Mouse (Mus musculus): ENCODE results near the gene Ptprh. TPM values are rescaled to one million over a fixed set of nuclear protein-coding genes. Genes with fewer than 3 reads are reported as not detected.
A peak's percentile ranks its signal among the peaks of the same experiment; 100 is the strongest.

Ptprh gene
- total RNA-seq (2021): under 1 TPM; 0.18 to 0.22 TPM
- long read RNA-seq, experiment 1, partial matches to known transcripts: 0 of 1 reads
- long read RNA-seq, experiment 1, other reads (novel, unspliced or antisense): 1 of 1 reads
- long read RNA-seq, experiment 2, partial matches to known transcripts: 0 of 1 reads
- long read RNA-seq, experiment 2, other reads (novel, unspliced or antisense): 1 of 1 reads

DNA sequence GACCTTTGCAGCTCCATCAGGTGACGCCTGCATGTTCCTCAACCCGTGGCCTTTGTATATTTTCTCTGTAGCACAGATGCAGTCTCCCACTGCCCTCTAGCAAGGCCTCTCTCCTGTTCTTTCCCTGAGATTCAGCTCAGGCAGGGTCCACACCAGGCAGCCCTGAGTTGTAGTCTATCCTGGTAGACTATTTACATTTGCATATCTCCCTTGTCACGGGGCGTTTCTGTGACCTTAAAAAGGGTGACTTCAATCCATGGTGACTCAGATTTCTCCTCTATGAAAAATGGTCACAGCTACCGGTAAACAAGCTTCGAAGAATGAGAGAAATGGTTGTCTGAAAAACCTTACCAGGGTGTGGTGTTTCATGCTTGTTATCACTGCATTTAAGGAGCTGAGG is at the start of gene Ptprh:
Gene Ptprh (minus strand): TSS at position 169 of the 400 bp plus-strand sequence.
- no peak within 1 kb of the TSS for H3K4me3 ChIP-seq
- DNase-seq (ENCODE audit: low spot score in 2 of 2): no peak
- H3K27ac ChIP-seq: no peak within 1 kb of the TSS
- no peak for TF ChIP-seq CTCF (conservative IDR thresholded peaks at IDR 0.05)

DNA sequence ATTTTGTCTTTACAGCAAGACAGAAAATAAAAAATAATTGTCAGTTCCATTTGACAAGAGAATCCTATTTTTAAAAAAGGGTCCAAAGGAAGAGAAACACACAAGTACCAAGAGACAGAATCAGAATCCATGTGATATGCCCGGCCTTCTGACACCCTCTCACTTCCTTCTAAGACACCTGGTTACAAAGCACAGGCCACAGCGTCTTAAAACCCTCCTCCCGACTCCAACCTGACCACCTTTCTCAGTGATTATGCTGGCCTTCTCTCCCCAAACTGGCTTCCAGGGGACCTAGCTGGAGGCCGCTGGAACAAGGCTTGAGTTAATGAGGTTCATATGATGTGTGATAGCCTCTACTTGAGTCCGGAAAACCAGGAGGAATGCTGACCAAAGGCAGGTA is 49.5 kb upstream of the Ptprh start:
- H3K27ac ChIP-seq: peak overlapping the region; percentile 2; the same call in 1 of the 2 replicates
- no peak for DNase-seq (ENCODE audit: low spot score in 2 of 2)

DNA sequence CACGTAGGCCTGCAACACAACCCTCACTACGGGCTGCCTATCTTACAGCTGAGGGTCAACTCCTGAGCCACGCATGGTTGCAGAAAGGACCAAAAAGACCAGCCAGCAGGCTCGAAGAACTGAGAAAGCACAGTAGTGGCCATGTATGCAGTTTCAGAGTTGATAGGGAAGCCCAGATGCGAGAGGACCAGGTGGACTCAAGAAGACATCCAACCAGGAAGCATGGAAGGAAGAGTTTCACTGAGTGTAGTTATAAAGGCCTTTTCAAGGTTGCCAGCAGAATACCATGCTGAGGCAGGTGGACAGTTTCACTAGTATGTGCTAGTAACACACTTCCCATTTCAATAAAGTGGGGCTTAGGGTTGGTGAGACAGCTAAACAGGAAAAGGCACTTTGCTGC is 48.9 kb upstream of the Ptprh start:
- no peak for DNase-seq (ENCODE audit: low spot score in 2 of 2)
- H3K27ac ChIP-seq: no peak overlapping the region
- no peak for TF ChIP-seq CTCF (conservative IDR thresholded peaks at IDR 0.05)
- H3K4me3 ChIP-seq: no peak overlapping the region

More for the DNA sequence above, 49.5 kb upstream of the Ptprh start:
- TF ChIP-seq CTCF (conservative IDR thresholded peaks at IDR 0.05): no peak
- H3K4me3 ChIP-seq: no peak overlapping the region

DNA sequence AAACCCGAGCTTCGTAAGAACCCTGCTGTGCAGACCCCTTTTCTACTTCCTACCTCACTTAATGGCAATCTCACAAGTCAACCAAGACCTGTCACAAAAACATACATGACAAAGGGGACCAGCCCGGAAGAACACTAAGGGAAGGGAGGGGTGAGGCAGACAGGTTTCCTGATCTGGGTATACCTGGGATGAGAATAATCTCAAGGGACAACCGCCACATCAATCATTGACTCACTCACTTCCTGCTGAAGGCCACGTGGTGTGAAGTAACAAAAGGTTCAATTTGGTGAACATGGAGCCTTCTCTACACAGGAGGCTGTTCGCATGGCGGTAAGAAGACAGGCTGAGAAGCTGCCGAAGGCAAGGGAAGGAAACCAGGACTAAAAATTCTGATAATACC is 47.7 kb upstream of the Ptprh start:
- DNase-seq (ENCODE audit: low spot score in 2 of 2): no peak
- Histone ChIP-seq H3K4me3 (no peak overlapping the region), H3K27ac (no peak overlapping the region)
- TF ChIP-seq CTCF (conservative IDR thresholded peaks at IDR 0.05): no peak

DNA sequence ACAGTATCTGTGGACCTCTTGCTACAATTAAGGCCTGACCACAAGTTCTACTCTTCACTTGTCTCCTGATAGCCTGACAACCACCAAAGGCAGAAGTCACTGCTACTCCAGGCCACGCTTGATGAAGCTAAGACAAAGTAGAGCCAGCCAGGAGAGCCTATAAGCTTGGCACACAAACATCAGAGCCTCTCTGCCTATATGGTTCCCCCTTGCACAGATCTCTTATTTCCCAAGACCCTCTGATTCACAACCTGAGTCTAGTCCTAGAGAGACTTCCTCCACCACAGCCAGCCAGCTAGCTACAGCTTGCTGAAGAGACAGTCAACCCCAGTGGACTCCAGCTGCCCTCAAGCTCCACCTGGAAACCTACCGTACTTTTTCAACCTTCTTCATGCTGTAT is 44.2 kb upstream of the Ptprh start:
- H3K4me3 ChIP-seq: no peak overlapping the region
- no peak overlapping the region for H3K27ac ChIP-seq
- TF ChIP-seq CTCF (conservative IDR thresholded peaks at IDR 0.05): no peak
- no peak for DNase-seq (ENCODE audit: low spot score in 2 of 2)

DNA sequence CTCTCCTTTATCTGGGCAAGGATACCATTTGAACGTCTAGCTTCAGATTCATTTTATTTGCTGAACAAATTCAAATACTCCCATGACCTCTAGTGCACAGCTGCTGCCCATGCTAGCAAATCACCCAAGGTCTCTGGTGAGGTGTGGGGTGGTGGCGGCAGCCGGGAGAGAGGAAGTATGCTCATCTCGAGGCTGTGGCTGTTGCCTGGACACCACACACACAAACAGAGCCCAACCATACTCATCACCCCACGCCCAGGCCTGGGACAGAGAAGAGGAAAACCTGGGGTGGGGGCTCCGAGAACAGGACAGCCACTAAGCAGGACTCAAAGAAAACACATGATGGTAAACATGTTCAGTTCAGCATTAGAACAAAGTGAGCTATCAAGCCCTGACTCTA is 43.5 kb upstream of the Ptprh start:
- no peak for TF ChIP-seq CTCF (conservative IDR thresholded peaks at IDR 0.05)
- no peak overlapping the region for H3K4me3 ChIP-seq
- peak in 1 of 2 experiments; percentile 5 for DNase-seq (ENCODE audit: low spot score in 2 of 2)
- H3K27ac ChIP-seq: no peak overlapping the region

DNA sequence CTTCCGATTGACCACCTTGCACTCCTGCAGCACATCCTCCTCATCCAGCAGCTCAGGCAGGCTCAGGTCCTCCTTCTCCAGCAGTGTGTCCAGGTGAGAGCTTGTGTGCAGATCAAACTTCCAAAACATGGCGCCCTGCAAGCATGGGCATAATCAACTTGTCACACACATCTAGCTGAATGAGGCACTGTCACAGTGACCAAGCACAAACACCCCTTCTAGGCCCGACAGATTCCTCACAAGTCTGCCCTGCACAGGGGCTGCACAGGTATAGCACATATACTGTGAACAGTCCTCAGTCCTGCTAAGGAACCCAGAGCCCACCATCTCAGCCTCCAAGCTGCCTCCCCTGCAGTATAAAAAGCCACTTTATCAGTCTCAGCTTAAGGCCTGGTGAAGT is 43.0 kb upstream of the Ptprh start:
- TF ChIP-seq CTCF (conservative IDR thresholded peaks at IDR 0.05): no peak
- peak in 1 of 2 experiments; percentile 2 for DNase-seq (ENCODE audit: low spot score in 2 of 2)
- Histone ChIP-seq H3K4me3 (no peak overlapping the region), H3K27ac (no peak overlapping the region)

DNA sequence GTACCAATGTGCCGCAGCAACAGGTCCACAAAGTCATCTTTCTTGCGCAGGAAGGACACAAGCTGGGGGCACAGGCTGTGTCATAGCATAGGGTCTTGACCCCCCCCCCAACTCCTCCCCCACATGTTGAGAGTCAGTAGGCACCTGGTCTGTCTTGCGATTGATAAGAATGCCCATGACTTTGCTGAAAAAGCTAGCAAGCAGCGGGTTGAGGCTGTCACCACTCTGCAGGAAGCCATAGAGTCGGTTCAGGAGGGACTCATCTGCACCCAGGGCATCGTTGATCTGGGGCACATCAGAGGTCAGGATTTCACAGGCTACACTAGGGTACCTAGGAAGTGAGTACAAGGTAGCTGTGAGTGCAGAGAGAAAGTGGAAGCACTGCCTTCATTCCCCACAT is 39.4 kb upstream of the Ptprh start:
- no peak for TF ChIP-seq CTCF (conservative IDR thresholded peaks at IDR 0.05)
- H3K4me3 ChIP-seq: no peak overlapping the region
- H3K27ac ChIP-seq: no peak overlapping the region
- DNase-seq (ENCODE audit: low spot score in 2 of 2): peak in 1 of 2 experiments; percentile 5

DNA sequence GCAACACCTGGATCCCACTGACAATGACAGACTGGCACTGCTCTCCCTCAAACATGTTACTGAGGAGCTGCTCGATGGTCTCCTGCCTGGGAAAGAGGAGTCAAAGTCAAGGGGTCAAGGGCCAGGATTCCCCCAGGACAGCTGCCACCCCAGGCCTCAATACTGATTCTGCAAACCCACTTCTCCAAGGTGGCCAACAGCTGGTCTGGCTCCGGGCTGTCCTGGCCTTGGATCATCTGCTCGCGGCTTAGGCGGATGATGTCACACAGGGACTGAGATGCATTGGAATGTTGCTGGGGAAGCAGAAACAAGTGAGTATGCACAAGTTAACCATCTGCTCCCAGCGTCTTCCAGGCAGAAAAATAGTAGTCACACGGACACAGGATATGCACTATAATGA is 38.1 kb upstream of the Ptprh start:
- H3K27ac ChIP-seq: peak overlapping the region; percentile 72; the same call in 1 of the 2 replicates
- no peak overlapping the region for H3K4me3 ChIP-seq
- TF ChIP-seq CTCF (conservative IDR thresholded peaks at IDR 0.05): no peak
- peak in 1 of 2 experiments; percentile 8 for DNase-seq (ENCODE audit: low spot score in 2 of 2)

DNA sequence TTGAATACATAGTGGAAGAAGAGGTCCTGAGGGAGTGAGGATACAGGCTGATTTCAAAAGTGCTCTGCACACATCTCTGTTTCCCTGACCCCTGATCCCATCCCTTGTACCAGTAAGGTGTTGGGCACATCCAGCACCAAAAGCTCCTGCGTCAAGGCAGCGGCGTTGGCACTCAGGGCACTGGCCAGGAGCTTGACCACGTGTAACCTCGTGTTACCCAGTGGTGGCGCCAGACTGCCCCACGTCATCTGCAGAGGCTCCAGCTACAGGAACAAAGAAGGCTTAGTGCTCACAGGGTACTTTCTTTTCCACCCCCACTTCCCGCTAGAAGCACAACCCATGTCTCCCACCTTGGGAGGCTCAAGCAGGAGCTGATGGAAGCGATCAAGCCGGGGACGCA is 37.3 kb upstream of the Ptprh start:
- peak in 1 of 2 experiments; percentile 18 for DNase-seq (ENCODE audit: low spot score in 2 of 2)
- H3K27ac ChIP-seq: peak overlapping the region; percentile 72
- no peak overlapping the region for H3K4me3 ChIP-seq
- peak; percentile 32 for TF ChIP-seq CTCF (conservative IDR thresholded peaks at IDR 0.05)

DNA sequence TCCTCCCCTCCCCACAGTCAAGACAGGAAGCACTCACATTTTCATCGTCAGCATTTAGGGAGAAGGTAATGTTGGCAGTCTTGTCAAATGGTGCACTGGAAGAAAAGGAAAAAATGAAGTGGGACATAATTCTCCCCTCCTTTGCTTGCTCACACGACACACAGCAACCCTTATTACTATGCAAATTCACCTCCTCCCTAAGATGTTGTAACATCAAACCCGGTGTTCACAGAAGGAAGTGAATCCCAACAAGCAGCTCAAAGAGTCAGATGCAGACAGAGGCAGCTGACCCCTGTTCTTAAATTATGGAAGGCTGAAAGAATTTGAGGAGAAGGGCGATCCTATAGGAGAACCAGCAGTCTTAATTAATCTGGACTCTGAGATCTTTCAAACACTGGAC is 32.3 kb upstream of the Ptprh start:
- DNase-seq (ENCODE audit: low spot score in 2 of 2): peak in 1 of 2 experiments; percentile 2
- H3K4me3 ChIP-seq: no peak overlapping the region
- no peak overlapping the region for H3K27ac ChIP-seq
- TF ChIP-seq CTCF (conservative IDR thresholded peaks at IDR 0.05): no peak

DNA sequence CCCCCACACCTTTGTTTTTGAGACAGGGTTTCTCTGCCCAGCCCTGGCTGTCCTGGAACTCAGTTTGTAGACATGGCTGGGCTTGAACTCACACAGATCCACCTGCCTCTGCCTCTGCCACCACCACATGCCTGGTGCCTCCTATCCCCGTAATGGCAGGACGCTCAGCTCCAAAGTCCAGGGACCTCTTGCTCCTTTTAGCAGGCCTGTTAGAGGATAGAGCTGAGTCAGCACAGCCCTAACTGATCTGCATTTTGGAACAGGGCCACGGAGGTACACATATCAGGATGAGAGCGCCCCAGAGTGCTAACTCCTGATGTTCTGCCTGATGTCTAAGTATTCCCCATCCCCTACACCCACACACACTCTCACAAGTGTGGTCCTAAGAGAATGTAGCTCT is 27.2 kb upstream of the Ptprh start, which contains the start of gene Tmem86b:
Gene Tmem86b (minus strand): TSS at position 392 of the 400 bp plus-strand sequence.
- DNase-seq (ENCODE audit: low spot score in 2 of 2): no peak
- no peak within 1 kb of the TSS for H3K27ac ChIP-seq

DNA sequence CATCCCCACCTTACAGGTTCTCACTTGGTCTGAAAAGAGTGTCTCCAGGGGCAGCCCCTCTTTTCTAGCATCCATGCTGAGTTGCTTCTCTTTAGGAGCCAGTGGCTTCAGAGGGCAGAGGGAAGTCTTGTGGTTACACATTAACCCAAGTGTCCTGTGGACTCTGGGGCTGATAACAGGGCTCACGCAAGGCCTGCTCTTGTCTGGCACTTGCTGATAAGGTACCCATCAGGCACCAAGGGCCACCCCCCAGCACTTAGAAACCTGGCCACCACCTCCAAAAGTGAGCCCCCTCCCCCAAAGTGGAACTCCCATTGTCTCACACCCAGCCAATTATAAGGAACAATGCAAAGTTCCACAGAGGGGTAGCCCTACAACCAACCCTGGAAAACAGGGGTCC is 26.4 kb upstream of the Ptprh start:
- DNase-seq (ENCODE audit: low spot score in 2 of 2): no peak
- Histone ChIP-seq H3K27ac (no peak overlapping the region), H3K4me3 (no peak overlapping the region)
- no peak for TF ChIP-seq CTCF (conservative IDR thresholded peaks at IDR 0.05)

More for the DNA sequence above, 27.2 kb upstream of the Ptprh start, which contains the start of gene Tmem86b:
- no peak for TF ChIP-seq CTCF (conservative IDR thresholded peaks at IDR 0.05)
- no peak within 1 kb of the TSS for H3K4me3 ChIP-seq

DNA sequence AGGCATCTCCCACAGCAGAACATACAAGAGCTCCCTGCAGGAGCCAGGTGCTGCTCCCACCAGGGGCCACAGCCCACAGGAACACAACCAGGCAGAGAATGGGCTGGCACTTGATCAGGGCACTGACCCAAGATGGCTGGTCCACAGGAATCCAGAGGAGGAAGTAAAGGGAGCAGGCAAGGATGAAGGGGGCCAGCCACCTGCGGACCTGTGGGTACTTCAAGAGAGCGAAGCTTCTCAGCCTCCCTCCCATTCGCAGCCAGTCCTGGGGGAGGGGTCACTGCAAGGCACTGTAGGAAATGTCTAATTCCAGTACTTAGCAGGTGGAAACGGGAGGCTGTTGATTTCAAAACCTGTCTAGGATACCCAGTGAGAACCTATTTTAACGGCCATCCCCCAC is 25.7 kb upstream of the Ptprh start:
- no peak overlapping the region for H3K27ac ChIP-seq

More for the DNA sequence above, 25.7 kb upstream of the Ptprh start:
- no peak for DNase-seq (ENCODE audit: low spot score in 2 of 2)
- no peak for TF ChIP-seq CTCF (conservative IDR thresholded peaks at IDR 0.05)
- H3K4me3 ChIP-seq: no peak overlapping the region
